Mouse (Mus musculus) MEL (cell line): Measurements from ENCODE around the gene Cdh22. TPM values are rescaled to one million over a fixed set of nuclear protein-coding genes. Genes with fewer than 3 reads are reported as not detected.

Experiments used
- DNase-seq: peaks from one replicate; pipeline ENCODE4 v3.0.0; 2011; ENCODE audit warnings: low read depth, low spot score
- H3K27ac ChIP-seq: 2 replicates; pipeline ENCODE4 v1.5.1; 2012; ENCODE audit warnings: low read depth, mild to moderate bottlenecking, control low read depth, low read length, moderate library complexity; ENCODE audit not compliant: control insufficient read depth
- H3K27me3 ChIP-seq, 2 experiments: fragments of 150-350 bp in 1 of 2; sonication (generic) in 1 of 2; 2 replicates each; pipeline ENCODE4 v1.6.1; 2012; ENCODE audit warnings: low read length in 2 of 2, mild to moderate bottlenecking in 2 of 2, improper control_type of control experiment in 1 of 2, moderate library complexity in 1 of 2; ENCODE audit not compliant: insufficient read depth in 2 of 2, control insufficient read depth in 1 of 2
- H3K36me3 ChIP-seq, 2 experiments: 2 replicates each; pipeline ENCODE4 v1.6.1; 2012 to 2014; ENCODE audit warnings: low read length in 2 of 2, improper control_type of control experiment in 1 of 2, inconsistent platforms in 1 of 2, mild to moderate bottlenecking in 1 of 2; ENCODE audit not compliant: insufficient read depth in 2 of 2, control insufficient read depth in 1 of 2
- H3K4me1 ChIP-seq, 2 experiments: fragments of 150-350 bp in 1 of 2; sonication (generic) in 1 of 2; 2 replicates each; pipeline ENCODE4 v1.6.1; 2012; ENCODE audit warnings: low read length in 2 of 2, improper control_type of control experiment in 1 of 2, mild to moderate bottlenecking in 1 of 2; ENCODE audit not compliant: insufficient read depth in 2 of 2, control insufficient read depth in 1 of 2
- H3K4me3 ChIP-seq, 2 experiments: fragments of 150-350 bp in 1 of 2; sonication (generic) in 1 of 2; 2 replicates each; pipeline ENCODE4 v1.5.1; 2012; ENCODE audit warnings: low read depth in 2 of 2, low read length in 2 of 2, mild to moderate bottlenecking in 2 of 2, moderate library complexity in 2 of 2, control low read depth in 1 of 2, improper control_type of control experiment in 1 of 2; ENCODE audit not compliant: control insufficient read depth in 1 of 2, insufficient read depth in 1 of 2
- H3K79me2 ChIP-seq: 2 replicates; pipeline ENCODE4 v1.6.1; 2012; ENCODE audit warnings: mild to moderate bottlenecking, low read length, moderate library complexity; ENCODE audit not compliant: control insufficient read depth, poor library complexity, insufficient read depth
- H3K9ac ChIP-seq: 2 replicates; pipeline ENCODE4 v1.6.1; 2012; ENCODE audit warnings: low read depth, mild to moderate bottlenecking, control low read depth, low read length, moderate library complexity; ENCODE audit not compliant: control insufficient read depth, poor library complexity, severe bottlenecking
- H3K9me3 ChIP-seq: fragments of 150-350 bp; sonication (generic); replicated peaks from 2 replicates; pipeline ENCODE4 v1.6.1; 2012; ENCODE audit warnings: mild to moderate bottlenecking, low read length, improper control_type of control experiment, moderate library complexity; ENCODE audit not compliant: insufficient read depth
- CHD1 ChIP-seq: IDR thresholded peaks from 2 replicates; pipeline ENCODE4 v1.6.1; 2012; ENCODE audit warnings: low read depth, mild to moderate bottlenecking, inconsistent platforms, low read length, improper control_type of control experiment
- E2F4 ChIP-seq: IDR thresholded peaks from 2 replicates; pipeline ENCODE4 v1.6.1; 2011; ENCODE audit warnings: low read depth, low read length, improper control_type of control experiment, borderline replicate concordance
- ELF1 ChIP-seq: IDR thresholded peaks from 2 replicates; pipeline ENCODE4 v1.6.1; 2014; ENCODE audit warnings: low read depth, mild to moderate bottlenecking, inconsistent platforms, low read length, improper control_type of control experiment, moderate library complexity
- EP300 ChIP-seq, 2 experiments: IDR thresholded peaks; 2 replicates each; pipeline ENCODE4 v1.6.1; 2011; ENCODE audit warnings: improper control_type of control experiment in 2 of 2, low read length in 2 of 2, low read depth in 1 of 2, mild to moderate bottlenecking in 1 of 2
- GABPA ChIP-seq: IDR thresholded peaks from 2 replicates; pipeline ENCODE4 v1.6.1; 2012; ENCODE audit warnings: low read depth, mild to moderate bottlenecking, inconsistent platforms, low read length, improper control_type of control experiment, moderate library complexity
- HCFC1 ChIP-seq: IDR thresholded peaks from 2 replicates; pipeline ENCODE4 v1.6.1; 2012; ENCODE audit warnings: low read depth, mild to moderate bottlenecking, inconsistent platforms, low read length, improper control_type of control experiment, moderate library complexity
- KAT2A ChIP-seq: conservative IDR thresholded peaks from 2 replicates; pipeline ENCODE4 v1.6.1; 2012; ENCODE audit warnings: low read depth, low read length, improper control_type of control experiment, inconsistent platforms
- MAFK ChIP-seq: IDR thresholded peaks from 2 replicates; pipeline ENCODE4 v1.6.1; 2011; ENCODE audit warnings: low read depth, mild to moderate bottlenecking, low read length, improper control_type of control experiment, borderline replicate concordance
- MEF2A ChIP-seq: IDR thresholded peaks from 2 replicates; pipeline ENCODE4 v1.6.1; 2014; ENCODE audit warnings: low read depth, mild to moderate bottlenecking, inconsistent platforms, low read length, improper control_type of control experiment; ENCODE audit not compliant: poor library complexity, insufficient replicate concordance, severe bottlenecking; ENCODE audit errors: extremely low read depth
- MYB ChIP-seq: IDR thresholded peaks from 2 replicates; pipeline ENCODE4 v1.6.1; 2011; ENCODE audit warnings: mild to moderate bottlenecking, low read depth, low read length, improper control_type of control experiment
- NELFE ChIP-seq: IDR thresholded peaks from 2 replicates; pipeline ENCODE4 v1.6.1; 2011; ENCODE audit warnings: low read depth, low read length, improper control_type of control experiment
- POLR2A ChIP-seq, 2 experiments: IDR thresholded peaks; 2 replicates each; pipeline ENCODE4 v1.6.1; 2011 to 2012; ENCODE audit warnings: low read length in 2 of 2, mild to moderate bottlenecking in 2 of 2, control low read depth in 1 of 2, improper control_type of control experiment in 1 of 2, low read depth in 1 of 2, moderate library complexity in 1 of 2; ENCODE audit not compliant: control insufficient read depth in 1 of 2, insufficient read depth in 1 of 2, poor library complexity in 1 of 2
- POLR2AphosphoS5 ChIP-seq: IDR thresholded peaks from 2 replicates; pipeline ENCODE4 v1.6.1; 2012; ENCODE audit warnings: low read depth, borderline replicate concordance, mild to moderate bottlenecking, inconsistent platforms, low read length, moderate library complexity, mixed read lengths
- RAD21 ChIP-seq: IDR thresholded peaks from 2 replicates; pipeline ENCODE4 v1.6.1; 2011; ENCODE audit warnings: mild to moderate bottlenecking, low read depth, low read length, improper control_type of control experiment
- TBP ChIP-seq: IDR thresholded peaks from 2 replicates; pipeline ENCODE4 v1.8.0; 2011; ENCODE audit warnings: low read depth, low read length, improper control_type of control experiment
- UBTF ChIP-seq: IDR thresholded peaks from 2 replicates; pipeline ENCODE4 v1.6.1; 2012; ENCODE audit warnings: low read depth, mild to moderate bottlenecking, inconsistent platforms, low read length, improper control_type of control experiment, moderate library complexity, borderline replicate concordance; ENCODE audit not compliant: insufficient read depth
- USF1 ChIP-seq: IDR thresholded peaks from 2 replicates; pipeline ENCODE4 v1.6.1; 2014; ENCODE audit warnings: low read depth, mild to moderate bottlenecking, inconsistent platforms, low read length, improper control_type of control experiment, moderate library complexity
- polyA plus RNA-seq, 2 experiments: library from polyadenylated mRNA; stranded (reverse) in 1 of 2; unstranded in 1 of 2; fragments of >175 nt in 1 of 2; fragments of >200 nt in 1 of 2; gene quantifications; 2 replicates each; pipeline versions ENCODE4 v1.2.1 to v1.2.4; 2012; ENCODE audit warnings: low replicate concordance in 2 of 2, low read depth in 1 of 2; ENCODE audit not compliant: insufficient read length in 2 of 2, insufficient read depth in 1 of 2, missing spikeins in 1 of 2
- total RNA-seq: library from RNA; depleted of rRNA; stranded (reverse); fragments of 300-350 nt; gene quantifications from 2 replicates; pipeline ENCODE4 v1.2.3, GENCODE M21; 2012

Gene Cdh22
- total and polyA plus RNA-seq, 3 experiments: not detected

DNA sequence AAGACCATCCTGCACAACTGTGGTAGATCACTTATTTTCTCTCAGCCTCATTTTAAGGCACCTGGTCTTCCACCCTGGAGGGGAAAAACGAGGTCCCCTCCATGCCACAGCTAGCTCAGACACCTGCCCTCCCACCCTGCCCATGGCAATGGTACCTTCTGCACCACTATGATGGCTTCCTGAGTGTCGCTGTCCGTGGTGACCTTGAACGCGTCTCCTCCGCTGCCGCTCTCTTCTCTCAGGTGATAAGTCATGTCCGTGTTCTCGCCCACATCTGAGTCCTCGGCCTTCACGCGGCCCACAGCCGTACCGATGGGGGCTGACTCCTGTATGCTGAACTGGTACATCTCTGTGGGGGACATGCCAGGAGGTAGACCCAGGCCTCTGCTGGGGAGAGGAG is 91.2 kb downstream of the Cdh22 start:
- Histone ChIP-seq H3K27me3 (no peaks in the 10 kb centered on the region), H3K9ac (no peak overlapping the region), H3K4me3 (no peak overlapping the region), H3K79me2 (no peaks in the 10 kb centered on the region), H3K9me3 (no peaks in the 10 kb centered on the region), H3K4me1 (no peaks in the 10 kb centered on the region), H3K36me3 (no peaks in the 10 kb centered on the region), H3K27ac (no peak overlapping the region)
- DNase-seq: no peak
- TF ChIP-seq GABPA (no peak), POLR2AphosphoS5 (no peak), RAD21 (no peak), E2F4 (no peak), POLR2A (IDR thresholded peaks at IDR 0.05; ENCODE audit: control insufficient read depth in 1 of 2, insufficient read depth in 1 of 2, low read depth in 1 of 2, low read length in 2 of 2, poor library complexity in 1 of 2) (no peak), USF1 (no peak), HCFC1 (no peak), UBTF (no peak)

DNA sequence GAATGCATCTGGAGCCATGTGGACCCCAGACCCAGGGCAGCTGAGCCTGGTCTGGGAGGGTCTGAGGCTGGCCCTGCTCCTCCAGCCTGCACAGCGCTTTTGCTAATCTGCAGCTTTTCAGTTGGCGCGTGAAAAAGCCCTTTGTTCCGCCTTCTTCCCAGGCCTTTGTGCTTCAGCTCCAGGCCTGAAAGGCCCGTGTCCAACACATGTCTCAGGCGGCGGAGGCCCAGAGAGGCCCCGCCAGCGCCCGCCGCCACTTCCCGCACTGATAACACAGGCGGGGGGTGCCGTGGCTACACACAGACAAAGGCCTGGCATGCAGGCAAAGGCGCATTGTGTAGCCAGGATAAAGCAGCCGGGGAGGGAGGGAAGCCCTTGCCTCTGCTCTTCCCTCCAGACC is 98.6 kb downstream of the Cdh22 start:
- Histone ChIP-seq H3K4me1 (no peaks in the 10 kb centered on the region), H3K9ac (no peak overlapping the region), H3K79me2 (no peaks in the 10 kb centered on the region), H3K27me3 (no peaks in the 10 kb centered on the region), H3K9me3 (no peaks in the 10 kb centered on the region), H3K36me3 (no peaks in the 10 kb centered on the region), H3K27ac (no peak overlapping the region), H3K4me3 (no peak overlapping the region)
- no peak for DNase-seq
- no peak for TF ChIP-seq POLR2A (IDR thresholded peaks at IDR 0.05; ENCODE audit: control insufficient read depth in 1 of 2, insufficient read depth in 1 of 2, low read depth in 1 of 2, low read length in 2 of 2, poor library complexity in 1 of 2)
- no peak for TF ChIP-seq USF1
- no peak for TF ChIP-seq MEF2A
- no peak for TF ChIP-seq MYB

DNA sequence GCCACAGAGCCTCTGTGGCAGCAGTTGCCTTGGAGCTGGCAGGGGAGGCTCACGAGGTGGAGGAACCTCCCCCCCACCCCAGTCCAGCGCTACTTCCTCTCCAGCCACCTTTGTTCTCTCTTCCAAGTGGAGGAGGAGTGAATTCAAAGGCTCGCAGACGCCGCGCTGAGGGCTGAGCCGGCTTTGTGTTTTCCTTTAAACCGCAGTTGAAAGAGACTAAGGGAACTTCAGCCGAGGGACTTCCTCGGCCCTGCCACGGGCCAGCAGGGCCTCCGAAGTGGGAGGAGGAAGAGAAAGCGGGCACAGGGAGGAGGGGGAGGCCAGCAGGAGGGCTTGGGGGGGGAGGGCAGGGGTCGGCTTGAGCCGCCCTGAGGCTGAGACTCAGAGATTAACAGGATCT is 101.1 kb downstream of the Cdh22 start:
- no peak for DNase-seq
- Histone ChIP-seq H3K4me3 (no peak overlapping the region), H3K9ac (no peak overlapping the region), H3K27me3 (no peaks in the 10 kb centered on the region)
- TF ChIP-seq UBTF: no peak
- TF ChIP-seq EP300 (IDR thresholded peaks at IDR 0.05; ENCODE audit: low read depth in 1 of 2, low read length in 2 of 2): no peak
- TF ChIP-seq NELFE: no peak
- no peak for TF ChIP-seq ELF1
- TF ChIP-seq HCFC1: no peak
- TF ChIP-seq CHD1: no peak
- no peak for TF ChIP-seq TBP
- no peak for TF ChIP-seq KAT2A
- TF ChIP-seq MAFK: no peak
- TF ChIP-seq, all 39 proteins: peak for 0
- H3K36me3 ChIP-seq: no peaks in the 10 kb centered on the region
- no peaks in the 10 kb centered on the region for H3K4me1 ChIP-seq
- H3K79me2 ChIP-seq: no peaks in the 10 kb centered on the region
- no peaks in the 10 kb centered on the region for H3K9me3 ChIP-seq
- no peak overlapping the region for H3K27ac ChIP-seq
